Mouse (Mus musculus) neural tube, embryonic 12.5 days (tissue): ENCODE data around the gene Rspo4. TPM values are rescaled to one million over a fixed set of nuclear protein-coding genes. Genes with fewer than 3 reads are reported as not detected.

ENCODE experiments used
- ATAC-seq: fragments of 200-750 bp; cut with Nextera tagmentation; 2 replicates; pipeline ENCODE4 v1.8.0; 2017; ENCODE audit warnings: low read depth, mild to moderate bottlenecking, moderate TSS enrichment, moderate library complexity; ENCODE audit not compliant: low FRiP score
- H3K27ac ChIP-seq: fragments of 300-500 bp; sonication (generic); 2 replicates; pipeline ENCODE4 v1.5.1; 2016
- H3K27me3 ChIP-seq: fragments of 300-500 bp; sonication (generic); replicated peaks from 2 replicates; pipeline ENCODE4 v1.6.1; 2016; ENCODE audit warnings: mild to moderate bottlenecking
- H3K36me3 ChIP-seq: fragments of 300-500 bp; sonication (generic); 2 replicates; pipeline ENCODE4 v1.6.1; 2016; ENCODE audit warnings: mild to moderate bottlenecking
- H3K4me1 ChIP-seq: fragments of 300-500 bp; sonication (generic); 2 replicates; pipeline ENCODE4 v1.6.1; 2016
- H3K4me2 ChIP-seq: fragments of 300-500 bp; sonication (generic); replicated peaks from 2 replicates; pipeline ENCODE4 v1.6.1; 2016; ENCODE audit warnings: mild to moderate bottlenecking
- H3K4me3 ChIP-seq: fragments of 300-500 bp; sonication (generic); 2 replicates; pipeline ENCODE4 v1.5.1; 2016
- H3K9ac ChIP-seq: fragments of 300-500 bp; sonication (generic); 2 replicates; pipeline ENCODE4 v1.6.1; 2016; ENCODE audit warnings: mild to moderate bottlenecking
- H3K9me3 ChIP-seq: fragments of 300-500 bp; sonication (generic); 2 replicates; pipeline ENCODE4 v1.6.1; 2016; ENCODE audit warnings: mild to moderate bottlenecking
- WGBS: fragments of 180-500 bp; shearing (Covaris S2); methylation state at CpG from one replicate; pipeline ENCODE4 v1.1.7; 2016; 5-methylcytosine and 5-hydroxymethylcytosine counted together
- polyA plus RNA-seq: library from polyadenylated mRNA; unstranded; fragments of >200 nt; fragmentation: Nextera tagmentation; extraction: Ambion mirVana; gene quantifications from 2 replicates; pipeline ENCODE4 v1.2.1, GENCODE M21; 2016

Gene Rspo4
- polyA plus RNA-seq, 1 experiment from 2014 or later, result 0.38 TPM

DNA sequence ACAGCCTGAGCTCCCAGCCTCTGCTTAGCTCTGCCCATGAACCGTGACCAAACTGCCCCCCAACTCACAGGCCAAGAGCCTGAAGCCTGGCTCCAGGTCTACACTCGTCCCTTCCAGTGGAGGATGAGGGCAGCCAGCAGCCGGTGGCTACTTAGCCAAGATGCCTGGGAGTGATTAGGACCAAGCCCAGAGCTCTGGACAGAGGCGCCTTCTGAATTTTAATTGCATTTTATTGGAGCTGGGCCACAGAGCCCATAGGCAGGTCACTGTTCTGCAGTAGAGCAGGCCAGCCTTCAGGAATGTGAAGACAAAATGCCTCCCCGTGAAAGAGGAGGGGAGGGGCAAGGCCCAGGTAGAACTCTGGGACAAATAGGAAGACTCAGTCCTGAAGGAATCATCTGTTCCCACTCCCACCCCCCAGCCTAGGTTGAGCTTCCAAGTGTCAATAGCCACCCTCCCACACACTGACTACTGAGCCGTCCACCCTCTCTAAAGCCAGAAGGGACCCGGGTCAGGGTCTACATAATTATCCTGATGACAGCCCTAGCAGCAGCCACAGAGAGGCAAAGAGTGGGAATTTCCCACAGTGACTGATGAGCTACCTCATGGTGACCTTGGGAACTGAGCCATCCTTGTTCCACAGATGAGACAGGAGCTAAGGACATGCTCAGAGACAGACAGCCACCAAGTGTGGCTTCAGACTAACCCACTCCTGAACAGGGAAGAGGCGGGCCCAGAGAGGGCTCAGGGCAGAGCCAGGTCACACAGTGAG, 51.7 kb downstream of the Rspo4 start:
- H3K4me3 ChIP-seq, result no peak overlapping the region
- ATAC-seq, result no peak
- WGBS, result 73% methylated on average over 8 of the region's 8 CpGs
- H3K4me1 ChIP-seq, result peaks cover 3% of the 10 kb centered on the region; the same call in 1 of the 2 replicates
- no peaks in the 10 kb centered on the region for H3K36me3 ChIP-seq
- H3K9me3 ChIP-seq, result no peaks in the 10 kb centered on the region
- no peak overlapping the region for H3K27ac ChIP-seq
- H3K27me3 ChIP-seq, result no peaks in the 10 kb centered on the region
- no peak overlapping the region for H3K4me2 ChIP-seq
- no peak overlapping the region for H3K9ac ChIP-seq

DNA sequence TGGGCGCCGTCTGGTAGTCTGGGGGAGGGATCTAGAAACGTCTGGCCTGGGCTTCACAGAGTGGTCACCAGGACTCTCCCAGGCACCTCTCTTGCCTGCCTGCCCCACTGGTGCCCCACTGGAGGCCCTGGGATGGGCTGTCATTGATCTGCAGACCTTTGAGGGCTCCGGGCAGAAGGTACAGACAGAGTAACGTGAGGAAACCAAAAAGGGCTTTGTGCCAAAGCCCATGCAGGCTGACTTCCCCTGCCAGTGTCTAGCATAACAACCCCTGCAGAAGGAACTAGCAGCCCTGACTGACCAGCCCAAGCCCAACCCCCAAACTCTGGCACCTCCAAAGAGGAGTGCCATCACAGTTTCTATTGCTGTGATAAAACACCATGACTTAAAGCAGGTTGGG, 53.2 kb downstream of the Rspo4 start:
- H3K9me3 ChIP-seq, result no peaks in the 10 kb centered on the region
- H3K27ac ChIP-seq, result no peak overlapping the region
- H3K4me3 ChIP-seq, result no peak overlapping the region
- H3K4me1 ChIP-seq, result peaks cover 3% of the 10 kb centered on the region; the same call in 1 of the 2 replicates
- 86% methylated on average over 5 of the region's 5 CpGs for WGBS
- no peak for ATAC-seq
- no peaks in the 10 kb centered on the region for H3K27me3 ChIP-seq
- no peak overlapping the region for H3K9ac ChIP-seq
- H3K36me3 ChIP-seq, result no peaks in the 10 kb centered on the region
- H3K4me2 ChIP-seq, result no peak overlapping the region

DNA sequence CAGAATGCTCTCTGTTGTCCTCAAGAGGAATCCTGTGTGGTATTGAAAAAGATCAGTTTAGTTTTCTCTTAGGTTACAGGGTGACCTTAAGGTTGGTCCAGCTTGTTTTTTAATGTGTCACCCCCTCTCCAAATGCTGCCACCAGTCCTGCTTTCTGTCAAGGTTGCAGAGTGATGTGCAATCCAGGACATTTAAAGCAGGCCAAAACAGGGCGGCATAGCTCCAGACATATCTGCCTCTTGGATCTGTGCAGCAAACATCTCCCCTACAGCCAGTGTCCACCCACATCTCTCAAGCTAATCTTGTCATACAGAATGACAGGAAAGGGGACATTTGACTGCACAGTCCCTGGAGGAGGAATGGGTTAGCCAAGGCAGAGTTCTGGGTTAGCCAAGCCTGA, 55.4 kb downstream of the Rspo4 start:
- no peaks in the 10 kb centered on the region for H3K27me3 ChIP-seq
- H3K4me2 ChIP-seq, result no peak overlapping the region
- H3K4me1 ChIP-seq, result peaks cover 3% of the 10 kb centered on the region; the same call in 1 of the 2 replicates
- H3K9me3 ChIP-seq, result no peaks in the 10 kb centered on the region
- no peak overlapping the region for H3K4me3 ChIP-seq
- WGBS, result 87% methylated on average over 1 of the region's 1 CpGs
- ATAC-seq, result no peak
- no peak overlapping the region for H3K9ac ChIP-seq
- no peaks in the 10 kb centered on the region for H3K36me3 ChIP-seq
- H3K27ac ChIP-seq, result no peak overlapping the region

DNA sequence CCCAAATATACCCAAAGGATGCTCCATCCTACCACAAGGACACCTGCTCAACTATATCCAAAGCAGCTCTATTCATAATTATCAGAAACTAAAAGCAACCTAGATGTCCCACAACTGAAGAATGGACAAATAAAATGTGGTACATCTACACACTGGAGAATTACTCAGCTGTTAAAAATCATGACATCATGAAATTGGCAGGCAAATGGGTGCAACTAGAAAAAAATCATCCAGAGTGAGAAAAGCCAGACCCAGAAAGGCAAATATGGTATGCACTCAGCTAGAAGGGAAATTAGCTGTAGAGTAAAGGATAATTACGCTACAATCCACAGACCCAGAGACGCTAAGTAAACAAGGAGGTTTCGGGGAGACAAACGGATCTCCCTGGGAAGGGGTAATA, 58.1 kb downstream of the Rspo4 start:
- H3K4me1 ChIP-seq, result no peaks in the 10 kb centered on the region
- H3K9me3 ChIP-seq, result no peaks in the 10 kb centered on the region
- no peak overlapping the region for H3K9ac ChIP-seq
- no peak overlapping the region for H3K4me3 ChIP-seq
- WGBS, result 72% methylated on average over 4 of the region's 4 CpGs
- ATAC-seq, result no peak
- H3K27ac ChIP-seq, result no peak overlapping the region
- H3K27me3 ChIP-seq, result no peaks in the 10 kb centered on the region
- H3K36me3 ChIP-seq, result no peaks in the 10 kb centered on the region
- no peak overlapping the region for H3K4me2 ChIP-seq

DNA sequence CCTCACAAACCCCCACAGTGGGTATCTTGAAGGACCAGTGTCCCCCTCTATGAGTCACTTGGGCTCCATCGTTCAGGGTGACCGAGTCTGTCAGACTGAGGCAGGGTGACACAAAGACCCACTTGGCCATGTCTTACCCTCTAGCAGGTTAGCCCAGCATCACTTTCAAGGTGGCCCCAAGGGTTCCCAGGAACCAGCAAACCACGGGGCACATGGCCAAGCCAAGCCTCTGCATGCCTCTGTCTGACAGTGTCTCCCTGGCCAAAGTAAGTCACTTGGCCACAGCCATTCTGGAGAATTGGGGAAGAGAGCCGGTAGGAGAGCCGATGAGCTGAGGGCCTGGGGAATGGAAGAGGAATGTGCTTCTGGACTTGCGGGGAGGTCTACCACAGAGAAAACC, 60.5 kb downstream of the Rspo4 start:
- Histone ChIP-seq H3K9ac (no peak overlapping the region), H3K4me3 (no peak overlapping the region), H3K27me3 (no peaks in the 10 kb centered on the region), H3K9me3 (no peaks in the 10 kb centered on the region), H3K4me1 (no peaks in the 10 kb centered on the region), H3K27ac (no peak overlapping the region), H3K36me3 (no peaks in the 10 kb centered on the region), H3K4me2 (no peak overlapping the region)
- ATAC-seq, result no peak
- WGBS, result 90% methylated on average over 6 of the region's 6 CpGs

DNA sequence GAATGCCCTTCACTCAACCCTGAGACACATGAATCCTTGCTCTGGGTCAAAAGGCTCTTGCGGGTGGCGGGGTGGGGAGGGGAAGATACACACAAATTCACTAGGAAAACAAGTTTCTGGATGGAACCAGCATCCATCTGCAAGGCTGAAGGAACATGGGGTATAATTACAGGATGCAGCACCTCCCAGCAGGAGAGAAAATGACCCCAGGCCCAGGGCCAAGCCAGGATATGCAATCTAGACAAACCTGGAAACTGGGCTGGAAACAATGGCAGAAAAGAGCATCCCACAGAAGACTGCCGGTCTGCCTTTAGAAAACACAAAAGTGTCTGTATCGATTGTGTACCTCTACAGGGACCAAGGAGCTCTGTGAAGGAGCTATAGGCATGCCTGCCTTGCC, 61.2 kb downstream of the Rspo4 start:
- Histone ChIP-seq H3K27ac (no peak overlapping the region), H3K4me3 (no peak overlapping the region), H3K27me3 (no peaks in the 10 kb centered on the region), H3K9me3 (no peaks in the 10 kb centered on the region), H3K4me1 (no peaks in the 10 kb centered on the region), H3K9ac (no peak overlapping the region), H3K4me2 (no peak overlapping the region), H3K36me3 (no peaks in the 10 kb centered on the region)
- WGBS, result 75% methylated on average over 4 of the region's 4 CpGs
- no peak for ATAC-seq

DNA sequence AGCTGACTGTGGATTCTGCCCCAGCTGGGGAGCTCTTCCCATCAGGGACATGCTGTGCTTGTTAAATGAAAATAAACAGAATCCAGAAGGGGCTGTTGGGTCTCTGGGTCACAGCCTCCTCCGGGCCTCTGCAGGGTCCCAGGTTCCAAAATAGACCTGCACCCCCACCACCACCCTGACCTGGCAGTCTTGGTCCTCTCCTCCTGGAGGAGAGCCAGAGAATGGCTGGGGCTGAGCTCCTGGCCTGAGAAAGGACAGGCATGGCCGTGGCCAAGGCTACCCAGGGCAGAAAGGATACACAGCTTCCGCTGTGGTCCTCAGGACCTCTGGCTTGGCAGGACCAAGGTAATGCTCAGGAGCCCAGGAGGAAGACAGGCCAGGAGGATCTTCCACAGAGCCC, 61.9 kb downstream of the Rspo4 start:
- ATAC-seq, result no peak
- Histone ChIP-seq H3K9ac (no peak overlapping the region), H3K27ac (no peak overlapping the region), H3K4me1 (no peaks in the 10 kb centered on the region), H3K4me3 (no peak overlapping the region), H3K36me3 (no peaks in the 10 kb centered on the region), H3K4me2 (no peak overlapping the region), H3K9me3 (no peaks in the 10 kb centered on the region), H3K27me3 (no peaks in the 10 kb centered on the region)
- 66% methylated on average over 3 of the region's 3 CpGs for WGBS

DNA sequence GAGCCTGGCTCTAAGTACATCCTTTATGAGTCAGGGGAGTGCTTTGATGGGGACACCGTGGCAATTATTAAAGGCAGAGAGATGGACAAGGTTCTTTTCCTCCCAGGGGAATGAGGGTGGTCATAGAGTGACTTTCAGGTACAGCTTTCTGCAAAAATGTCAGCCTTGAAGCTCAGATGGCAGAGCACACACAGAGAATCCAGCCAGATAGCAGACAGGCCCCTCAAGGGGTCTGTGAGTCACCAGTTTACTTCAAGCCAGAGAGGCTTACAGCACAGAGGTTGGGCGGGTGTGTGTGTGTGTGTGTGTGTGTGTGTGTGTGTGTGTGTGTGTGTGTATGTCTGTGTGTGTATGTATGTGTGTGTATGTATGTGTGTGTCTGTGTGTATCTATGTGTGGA, 64.3 kb downstream of the Rspo4 start:
- Histone ChIP-seq H3K9ac (no peak overlapping the region), H3K4me1 (peaks cover 12% of the 10 kb centered on the region), H3K27ac (no peak overlapping the region), H3K4me3 (no peak overlapping the region), H3K36me3 (no peaks in the 10 kb centered on the region), H3K27me3 (no peaks in the 10 kb centered on the region), H3K9me3 (no peaks in the 10 kb centered on the region), H3K4me2 (no peak overlapping the region)
- 73% methylated on average over 2 of the region's 2 CpGs for WGBS
- no peak for ATAC-seq

DNA sequence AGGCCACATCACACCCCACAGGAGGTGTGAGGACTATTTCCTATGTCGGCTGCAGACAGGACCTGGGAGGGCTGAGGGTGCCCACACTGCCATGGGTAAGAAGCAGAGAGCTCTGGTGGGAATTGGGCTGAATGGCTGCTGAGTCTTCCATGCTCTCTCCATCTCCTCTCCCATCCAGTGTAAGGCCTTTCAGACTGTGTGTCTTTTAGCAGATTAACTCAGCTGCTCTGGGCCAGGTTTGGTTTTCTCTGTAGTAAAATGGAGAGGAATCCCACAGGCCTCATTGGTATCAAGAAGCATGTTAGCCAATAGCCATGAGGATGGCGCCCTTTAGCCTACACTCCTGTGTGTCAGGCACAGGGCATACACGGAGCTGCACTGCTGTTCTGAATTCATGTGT, 66.7 kb downstream of the Rspo4 start:
- ATAC-seq, result no peak
- H3K27ac ChIP-seq, result no peak overlapping the region
- H3K4me1 ChIP-seq, result peaks cover 12% of the 10 kb centered on the region
- no peak overlapping the region for H3K4me2 ChIP-seq
- H3K36me3 ChIP-seq, result no peaks in the 10 kb centered on the region
- H3K4me3 ChIP-seq, result no peak overlapping the region
- H3K9ac ChIP-seq, result no peak overlapping the region
- no peaks in the 10 kb centered on the region for H3K9me3 ChIP-seq
- 83% methylated on average over 3 of the region's 3 CpGs for WGBS
- no peaks in the 10 kb centered on the region for H3K27me3 ChIP-seq

DNA sequence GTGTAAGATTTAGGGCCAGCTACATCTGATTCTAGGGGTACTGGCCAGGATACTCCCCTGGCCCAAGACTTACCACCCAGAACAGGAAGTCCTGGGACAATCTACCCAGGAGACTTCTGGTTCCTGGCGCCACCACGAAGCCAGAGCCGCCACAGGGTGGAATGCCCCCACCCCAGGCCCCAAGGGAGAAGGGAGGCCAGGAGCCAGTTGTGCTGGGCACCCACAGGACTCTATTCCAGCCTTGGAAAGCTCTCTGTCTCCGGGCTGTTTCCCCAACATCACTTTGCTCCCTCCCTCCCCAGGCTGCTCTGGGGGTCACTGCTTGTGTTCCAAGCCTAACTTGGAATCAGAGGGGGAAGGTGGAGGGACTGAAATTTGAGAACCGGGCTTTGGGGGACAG, 67.8 kb downstream of the Rspo4 start:
- H3K9ac ChIP-seq, result no peak overlapping the region
- no peak for ATAC-seq
- H3K4me1 ChIP-seq, result peaks cover 12% of the 10 kb centered on the region
- WGBS, result 49% methylated on average over 5 of the region's 5 CpGs
- H3K4me3 ChIP-seq, result no peak overlapping the region
- H3K36me3 ChIP-seq, result no peaks in the 10 kb centered on the region
- no peak overlapping the region for H3K4me2 ChIP-seq
- H3K9me3 ChIP-seq, result no peaks in the 10 kb centered on the region
- no peaks in the 10 kb centered on the region for H3K27me3 ChIP-seq
- H3K27ac ChIP-seq, result no peak overlapping the region

DNA sequence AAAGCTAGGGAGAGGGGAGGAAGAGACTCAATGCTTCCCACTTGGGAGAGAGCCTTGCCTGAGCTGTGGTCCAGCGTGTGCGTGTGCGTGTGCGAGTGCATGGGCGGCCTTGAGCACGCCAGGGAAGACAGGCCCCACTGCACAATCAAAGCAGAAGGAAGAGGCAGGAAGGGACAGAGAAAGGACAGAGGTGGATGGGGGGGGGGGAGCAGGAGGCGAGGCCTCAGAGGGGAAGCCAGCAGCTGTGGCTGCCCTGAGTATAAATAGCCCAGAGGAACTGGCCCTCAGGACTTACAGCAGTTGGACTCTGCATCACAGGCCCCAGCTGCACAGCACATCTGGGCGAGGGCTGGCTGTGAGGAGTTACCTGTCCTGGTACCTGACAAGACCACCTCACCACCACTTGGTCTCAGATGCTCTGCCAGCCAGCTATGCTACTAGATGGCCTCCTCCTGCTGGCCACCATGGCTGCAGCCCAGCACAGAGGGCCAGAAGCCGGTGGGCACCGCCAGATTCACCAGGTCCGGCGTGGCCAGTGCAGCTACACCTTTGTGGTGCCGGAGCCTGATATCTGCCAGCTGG, 68.3 kb downstream of the Rspo4 start, which contains the start of gene Angpt4:
Gene Angpt4, plus strand, starts transcription at position 292 of the 582 bp plus-strand sequence.
- Histone ChIP-seq H3K27me3 (no peaks in the 10 kb centered on the region), H3K4me2 (no peak within 1 kb of the TSS), H3K9me3 (no peaks in the 10 kb centered on the region), H3K27ac (no peak within 1 kb of the TSS), H3K4me1 (peaks cover 14% of the 10 kb centered on the region), H3K4me3 (no peak within 1 kb of the TSS), H3K36me3 (no peaks in the 10 kb centered on the region), H3K9ac (no peak within 1 kb of the TSS)
- WGBS, result 69% methylated on average over 13 of the region's 13 CpGs
- no peak for ATAC-seq

DNA sequence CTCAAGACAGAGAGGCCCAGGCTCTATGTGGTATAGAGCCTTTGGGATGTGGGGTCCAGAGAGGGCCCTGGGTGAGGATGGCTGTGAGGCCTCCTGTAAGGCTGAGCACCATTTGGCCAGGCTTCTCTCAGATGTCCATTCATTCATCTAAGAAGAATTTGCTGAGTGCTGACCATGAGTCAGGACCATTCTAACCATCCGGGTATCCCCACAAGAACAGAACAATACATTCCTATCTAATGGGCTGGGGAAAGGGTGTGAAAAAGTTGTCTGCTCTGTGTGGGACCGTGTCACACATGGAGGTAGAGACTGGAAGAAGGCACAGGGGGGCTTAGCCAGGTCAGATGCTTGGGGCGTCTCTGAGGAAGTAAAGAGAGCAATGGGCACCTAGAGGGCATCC, 69.0 kb downstream of the Rspo4 start:
- no peak for ATAC-seq
- no peak overlapping the region for H3K27ac ChIP-seq
- no peak overlapping the region for H3K4me2 ChIP-seq

DNA sequence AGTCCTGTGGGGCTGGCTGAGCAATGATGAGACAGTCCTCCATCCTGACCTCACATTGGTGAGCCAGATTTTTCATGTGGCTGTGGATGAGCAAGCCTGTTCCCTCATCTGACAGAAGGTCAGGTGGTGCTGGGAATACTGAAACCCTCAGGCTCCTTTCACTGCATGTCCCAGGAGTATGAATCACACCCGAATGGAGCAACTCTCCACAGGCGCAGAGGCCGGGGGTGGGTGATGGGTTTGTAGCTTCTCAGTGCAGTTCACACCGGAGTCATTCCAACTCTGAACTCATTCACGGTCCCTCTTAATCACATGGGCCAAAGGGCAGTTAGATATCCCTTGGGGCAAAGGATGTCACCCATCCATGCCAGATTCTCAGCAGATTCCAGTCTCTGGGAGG, 71.4 kb downstream of the Rspo4 start:
- no peak overlapping the region for H3K9ac ChIP-seq
- H3K36me3 ChIP-seq, result no peaks in the 10 kb centered on the region
- ATAC-seq, result no peak
- H3K27me3 ChIP-seq, result no peaks in the 10 kb centered on the region
- H3K9me3 ChIP-seq, result no peaks in the 10 kb centered on the region
- WGBS, result 77% methylated on average over 5 of the region's 5 CpGs
- H3K27ac ChIP-seq, result no peak overlapping the region
- H3K4me3 ChIP-seq, result no peak overlapping the region
- H3K4me2 ChIP-seq, result no peak overlapping the region
- H3K4me1 ChIP-seq, result peaks cover 22% of the 10 kb centered on the region

More for the DNA sequence above, 69.0 kb downstream of the Rspo4 start:
- Histone ChIP-seq H3K36me3 (no peaks in the 10 kb centered on the region), H3K27me3 (no peaks in the 10 kb centered on the region), H3K4me1 (peaks cover 22% of the 10 kb centered on the region), H3K9me3 (no peaks in the 10 kb centered on the region), H3K4me3 (no peak overlapping the region), H3K9ac (no peak overlapping the region)
- 75% methylated on average over 3 of the region's 3 CpGs for WGBS
